Comparison of ENCODE assay signal across 7 mouse cellular contexts in the genomic region with DNA sequence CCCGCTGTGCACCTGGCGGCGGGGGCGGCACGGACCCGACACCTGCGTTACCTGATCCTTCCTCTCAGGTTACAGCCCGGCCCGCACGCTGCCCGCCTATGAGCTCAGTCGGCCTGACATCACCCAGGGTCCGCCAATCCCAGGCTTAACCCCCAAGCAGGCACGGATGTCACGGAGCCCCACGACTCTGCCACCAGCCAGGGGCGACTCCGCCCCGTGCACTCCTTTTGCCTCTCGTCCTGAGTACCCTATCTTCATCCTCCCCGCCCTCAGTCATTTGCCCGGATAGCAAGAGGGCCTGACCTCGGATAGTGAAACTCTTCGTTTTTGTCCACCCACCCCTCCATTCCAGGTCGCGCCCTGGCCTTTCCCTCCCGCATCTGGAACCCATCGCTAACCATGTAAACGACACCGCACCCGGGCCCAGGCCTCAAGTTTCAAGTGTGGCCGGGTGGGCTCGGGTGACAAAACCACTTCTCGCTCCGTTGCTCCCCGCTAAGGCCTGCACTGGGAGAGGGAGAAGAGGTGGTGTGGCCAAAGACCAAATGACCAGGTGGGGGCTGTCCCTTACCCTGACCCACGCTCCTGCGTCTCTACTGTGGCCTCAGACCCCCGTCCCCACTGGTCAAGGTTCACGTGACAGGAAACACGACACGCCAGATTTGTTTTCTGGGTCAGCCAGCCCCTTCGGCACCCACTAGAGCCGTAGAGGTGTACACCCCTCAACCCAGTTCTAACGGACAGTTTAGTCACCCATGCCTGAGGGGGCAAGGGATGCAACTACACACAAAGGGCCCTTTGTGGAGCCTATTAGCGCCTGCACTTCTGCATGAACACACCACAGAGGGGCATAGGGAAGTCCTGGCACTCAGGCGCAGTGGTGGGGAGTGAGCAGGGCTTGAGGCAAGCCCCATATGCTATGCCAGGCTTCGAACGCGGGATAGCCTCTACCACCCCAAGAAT. TPM values are rescaled to one million over a fixed set of nuclear protein-coding genes. Genes with fewer than 3 reads are reported as not detected.
DNase-seq lines count a peak whose midpoint lies in the region; ATAC-seq and TF ChIP-seq lines count a peak whose summit lies in the region.

No protein-coding gene starts in this region.

- H3K4me1 ChIP-seq in CH12.LX (ENCODE audit: control insufficient read depth in 1 of 2, insufficient read depth in 2 of 2), result peaks cover 9 to 10% of the 10 kb centered on the region in 2 experiments
- peaks cover 7% of the 10 kb centered on the region for H3K4me1 ChIP-seq in heart, embryonic 16.5 days (ENCODE audit: control insufficient read depth, insufficient read depth, low read length)
- H3K4me1 ChIP-seq in liver, embryonic 15.5 days (replicated peaks), result peaks cover 46% of the 10 kb centered on the region

- TF ChIP-seq RAD21 in CH12.LX (IDR thresholded peaks at IDR 0.05; ENCODE audit: low read depth, low read length), result no peak

- in situ Hi-C loops in CH12.LX (cut with MboI; ENCODE audit: low pct_ligation_motif_present, low pct_unique_long_range_greater_than_20kb, low sequenced_read_pairs), result no loop called here

- TF ChIP-seq EP300 in CH12.LX (IDR thresholded peaks at IDR 0.05; ENCODE audit: low read length), result no peak

- no peaks in the 10 kb centered on the region for H3K79me2 ChIP-seq in CH12.LX (replicated peaks; ENCODE audit: control insufficient read depth, extremely low read depth, insufficient read depth, poor library complexity, severe bottlenecking)

- no peak for ATAC-seq in heart, embryonic 16.5 days (replicated peaks; ENCODE audit: extremely low read depth, insufficient read depth, low FRiP score)
- no peak for ATAC-seq in liver, embryonic 15.5 days (ENCODE audit: insufficient read depth)

- H3K27ac ChIP-seq in CH12.LX (ENCODE audit: insufficient read depth, low read depth), result no peak overlapping the region
- H3K27ac ChIP-seq in heart, embryonic 16.5 days (ENCODE audit: low read length), result no peak overlapping the region
- no peak overlapping the region for H3K27ac ChIP-seq in liver, embryonic 15.5 days (replicated peaks)

- no peak overlapping the region for H3K9ac ChIP-seq in CH12.LX (ENCODE audit: insufficient read depth, low read depth)
- no peak overlapping the region for H3K9ac ChIP-seq in heart, embryonic 16.5 days (ENCODE audit: low read length)
- no peak overlapping the region for H3K9ac ChIP-seq in liver, embryonic 15.5 days

- TF ChIP-seq POLR2A in CH12.LX (IDR thresholded peaks at IDR 0.05; ENCODE audit: low read depth, low read length), result no peak

- TF ChIP-seq CTCF in CH12.LX (conservative IDR thresholded peaks at IDR 0.05 in 1 of 2, IDR thresholded peaks at IDR 0.05 in 1 of 2; ENCODE audit: low read depth in 2 of 2, low read length in 2 of 2), result no peak

- DNase-seq in CD4-positive, CD25-positive, alpha-beta regulatory T cell, adult 2 months (ENCODE audit: low read depth, low spot score), result peak; percentile 64
- DNase-seq in CH12.LX (ENCODE audit: extremely low read depth), result no peak
- DNase-seq in cerebellum, postnatal 4 days (ENCODE audit: low spot score in 2 of 2), result no peak
- DNase-seq in left cerebral cortex, adult 9 months (ENCODE audit: low spot score in 2 of 2), result no peak
- DNase-seq in urinary bladder, postnatal 36 days (ENCODE audit: low spot score in 2 of 2), result no peak

- dilution Hi-C loops in CH12.LX (cut with MboI; ENCODE audit: extremely low pct_ligation_motif_present, extremely low pct_unique_long_range_greater_than_20kb, low sequenced_read_pairs), result no loop called here

- no peak overlapping the region for H3K4me2 ChIP-seq in CH12.LX (ENCODE audit: insufficient read depth, low read depth, poor library complexity, severe bottlenecking)
- peak overlapping the region; percentile 68 for H3K4me2 ChIP-seq in heart, embryonic 16.5 days (ENCODE audit: low read depth, low read length)
- peak overlapping the region; percentile 62 for H3K4me2 ChIP-seq in liver, embryonic 15.5 days

- WGBS in heart, embryonic 16.5 days, result 11% methylated on average over 49 of the region's 50 CpGs
- 7% methylated on average over 50 of the region's 50 CpGs for WGBS in liver, embryonic 15.5 days (ENCODE audit: insufficient replicate concordance)

- H3K9me3 ChIP-seq in CH12.LX (replicated peaks; ENCODE audit: low read length), result peaks cover 27% of the 10 kb centered on the region
- H3K9me3 ChIP-seq in heart, embryonic 16.5 days (replicated peaks; ENCODE audit: control insufficient read depth, low read length), result no peaks in the 10 kb centered on the region
- no peaks in the 10 kb centered on the region for H3K9me3 ChIP-seq in liver, embryonic 15.5 days (replicated peaks)

- no peak overlapping the region for H3K4me3 ChIP-seq in CH12.LX (replicated peaks in 1 of 3; ENCODE audit: low read depth in 2 of 3, low read length in 2 of 3, poor library complexity in 1 of 3)
- H3K4me3 ChIP-seq in heart, embryonic 16.5 days (ENCODE audit: low read length), result peak overlapping the region; percentile 46
- peak overlapping the region; percentile 43 for H3K4me3 ChIP-seq in liver, embryonic 15.5 days (replicated peaks)

- H3K27me3 ChIP-seq in CH12.LX (replicated peaks), result peaks cover 90% of the 10 kb centered on the region
- H3K27me3 ChIP-seq in heart, embryonic 16.5 days (ENCODE audit: control insufficient read depth, insufficient read depth, low read length), result peaks cover 67% of the 10 kb centered on the region
- H3K27me3 ChIP-seq in liver, embryonic 15.5 days, result peaks cover 88% of the 10 kb centered on the region

- no peaks in the 10 kb centered on the region for H3K36me3 ChIP-seq in CH12.LX (replicated peaks in 1 of 2; ENCODE audit: control insufficient read depth in 1 of 2, insufficient read depth in 1 of 2, low read length in 1 of 2)
- no peaks in the 10 kb centered on the region for H3K36me3 ChIP-seq in heart, embryonic 16.5 days (ENCODE audit: control insufficient read depth, insufficient read depth)
- H3K36me3 ChIP-seq in liver, embryonic 15.5 days (replicated peaks), result no peaks in the 10 kb centered on the region

TF ChIP-seq in CH12.LX, 34 proteins besides CTCF, POLR2A, EP300 and RAD21:
- TF ChIP-seq BHLHE40 (IDR thresholded peaks at IDR 0.05; ENCODE audit: low read depth, low read length), result peak; percentile 17; the same call in 1 of the 2 replicates
- no peak for TF ChIP-seq TCF12 (IDR thresholded peaks at IDR 0.05; ENCODE audit: low read depth, low read length)

RNA-seq across cellular contexts. Expression of a gene that starts 16.4 kb away (rescaled TPM):
- total RNA-seq in CH12.LX (2012; rRNA removed), result 0.38 and 1.5 TPM in 2 replicates
- not detected in 2 replicates for total RNA-seq in CH12.LX (2014; rRNA removed)
- polyA plus RNA-seq in CH12.LX (2012; ENCODE audit: insufficient read length, low read depth), result not detected in 2 replicates
- 0.77 and 1.4 TPM in 2 replicates for polyA plus RNA-seq in heart, embryonic 16.5 days (2015; fragmentation: Nextera tagmentation; extraction: Ambion mirVana)
- polyA plus RNA-seq in liver, embryonic 15.5 days (2015; fragmentation: Nextera tagmentation; extraction: Ambion mirVana), result 0.37 and 0.50 TPM in 2 replicates

RNA-seq across cellular contexts. Expression of a gene that starts 20.1 kb away (rescaled TPM):
- 0.04 and 0.25 TPM in 2 replicates for total RNA-seq in CH12.LX (2012; rRNA removed)
- not detected in 2 replicates for total RNA-seq in CH12.LX (2014; rRNA removed)
- 0.08 TPM in 1 of 2 replicates, not detected in the other for polyA plus RNA-seq in CH12.LX (2012; ENCODE audit: insufficient read length, low read depth)
- polyA plus RNA-seq in heart, embryonic 16.5 days (2015; fragmentation: Nextera tagmentation; extraction: Ambion mirVana), result 1.3 and 1.5 TPM in 2 replicates
- polyA plus RNA-seq in liver, embryonic 15.5 days (2015; fragmentation: Nextera tagmentation; extraction: Ambion mirVana), result 1.5 and 2.0 TPM in 2 replicates

RNA-seq across cellular contexts. Expression of a gene that starts 26.6 kb away (rescaled TPM):
- total RNA-seq in CH12.LX (2012; rRNA removed) (not detected in 2 replicates), CH12.LX (2014; rRNA removed) (not detected in 2 replicates)
- not detected in 2 replicates for polyA plus RNA-seq in CH12.LX (2012; ENCODE audit: insufficient read length, low read depth)
- 0.14 TPM in 1 of 2 replicates, not detected in the other for polyA plus RNA-seq in heart, embryonic 16.5 days (2015; fragmentation: Nextera tagmentation; extraction: Ambion mirVana)
- polyA plus RNA-seq in liver, embryonic 15.5 days (2015; fragmentation: Nextera tagmentation; extraction: Ambion mirVana), result 0.14 TPM in 1 of 2 replicates, not detected in the other

RNA-seq across cellular contexts. Expression of a gene that starts 45.8 kb away (rescaled TPM):
- total RNA-seq in CH12.LX (2012; rRNA removed), result 55.1 and 61.6 TPM in 2 replicates
- 29.0 TPM in 2 replicates for total RNA-seq in CH12.LX (2014; rRNA removed)
- 71.1 and 83.3 TPM in 2 replicates for polyA plus RNA-seq in CH12.LX (2012; ENCODE audit: insufficient read length, low read depth)
- polyA plus RNA-seq in heart, embryonic 16.5 days (2015; fragmentation: Nextera tagmentation; extraction: Ambion mirVana), result 67.7 and 68.0 TPM in 2 replicates
- polyA plus RNA-seq in liver, embryonic 15.5 days (2015; fragmentation: Nextera tagmentation; extraction: Ambion mirVana), result 14.0 and 14.2 TPM in 2 replicates

RNA-seq across cellular contexts. Expression of a gene that starts 59.8 kb away (rescaled TPM):
- total RNA-seq in CH12.LX (2012; rRNA removed) (1.6 and 2.1 TPM in 2 replicates), CH12.LX (2014; rRNA removed) (0.05 and 0.09 TPM in 2 replicates)
- polyA plus RNA-seq in CH12.LX (2012; ENCODE audit: insufficient read length, low read depth), result 0.82 and 1.1 TPM in 2 replicates
- 11.9 and 13.4 TPM in 2 replicates for polyA plus RNA-seq in heart, embryonic 16.5 days (2015; fragmentation: Nextera tagmentation; extraction: Ambion mirVana)
- 5.1 and 5.9 TPM in 2 replicates for polyA plus RNA-seq in liver, embryonic 15.5 days (2015; fragmentation: Nextera tagmentation; extraction: Ambion mirVana)

Comparison
In these comparisons a context has a peak if more than half of its experiments do, and no peak if none do; other contexts are left out.
1. H3K4me3 ChIP-seq: peak in heart, embryonic 16.5 days (single experiment) and liver, embryonic 15.5 days (single experiment); none in CH12.LX (0 of 3).